Mouse (Mus musculus) liver (tissue): ENCODE data around the gene Deaf1.
"Not testable (repeated sequence)": the region's sequence is repeated elsewhere in the genome, so short reads cannot be mapped to it uniquely, and the experiment has no call there.

Source experiments
- DNase-seq: peaks from one replicate; pipeline ENCODE4 v3.0.0-alpha.2; 2020; ENCODE audit warnings: mixed read lengths

The Deaf1 gene

GRCm38 (mm10) chr7:141261480-141261879 lies 66.0 kb downstream of the Deaf1 start:
- DNase-seq, result no peak

- DNase-seq, result no peak
Measured at GRCm38 (mm10) chr7:141256159-141256558, 71.3 kb downstream of the Deaf1 start.

DNA sequence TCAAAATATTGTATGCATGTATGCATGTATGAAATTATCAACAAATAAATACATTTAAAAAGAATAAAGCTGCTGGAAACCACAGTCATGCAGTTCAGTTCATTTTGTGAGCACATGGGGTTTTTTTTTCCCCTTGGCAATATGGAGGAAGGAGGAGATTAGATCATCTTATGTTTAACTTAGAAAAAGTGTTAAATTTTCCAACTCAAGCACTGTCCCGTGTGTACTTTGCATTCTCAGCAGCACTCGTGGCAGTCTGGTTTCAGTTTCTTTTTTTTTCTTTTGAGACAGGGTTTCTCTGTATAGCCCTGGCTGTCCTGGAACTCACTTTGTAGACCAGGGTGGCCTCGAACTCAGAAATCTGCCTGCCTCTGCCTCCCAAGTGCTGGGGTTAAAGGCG lies 77.0 kb downstream of the Deaf1 start:
- not testable (repeated sequence) for DNase-seq
